Comparison of ENCODE assay signal across 11 mouse cellular contexts in genomic region chr17:5862869-5863268, GRCm38 (mm10).
"Had no signal": no experiment of that assay in that cellular context is flagged by ENCODE, and none has a peak within 500 bp of the region (broad histone marks: within the 10 kb centered on the region; RNA-seq: fewer than 3 reads in every experiment).

No protein-coding gene starts in this region.

- H3K27ac ChIP-seq: left cerebral cortex, adult 2 months; limb, embryonic 15.5 days; midbrain, embryonic 13.5 days; stomach, postnatal 0 days had no signal

- H3K4me2 ChIP-seq: limb, embryonic 15.5 days; midbrain, embryonic 13.5 days had no signal

- DNase-seq: kidney, adult 11 months; kidney, postnatal 14 days; lung, adult 18-20 months; right cerebral cortex, adult 18-20 months; right cerebral cortex, postnatal 25 days; thymus, postnatal 4 days had no signal

- H3K9ac ChIP-seq: limb, embryonic 15.5 days had no signal

- H3K27me3 ChIP-seq: limb, embryonic 15.5 days; midbrain, embryonic 13.5 days had no signal

- H3K9me3 ChIP-seq: limb, embryonic 15.5 days; midbrain, embryonic 13.5 days had no signal

- H3K36me3 ChIP-seq: limb, embryonic 15.5 days; midbrain, embryonic 13.5 days had no signal

- H3K4me3 ChIP-seq: left cerebral cortex, adult 2 months; limb, embryonic 15.5 days; midbrain, embryonic 13.5 days; myocyte had no signal
